Mouse (Mus musculus): ENCODE measurements around the gene Tcap. TPM values are rescaled to one million over a fixed set of nuclear protein-coding genes. Genes with fewer than 3 reads are reported as not detected.

The Tcap gene
- 1.3 and 2.3 TPM in 2 replicates for polyA plus RNA-seq (2014; fragmentation: Nextera tagmentation; extraction: Ambion mirVana)

DNA sequence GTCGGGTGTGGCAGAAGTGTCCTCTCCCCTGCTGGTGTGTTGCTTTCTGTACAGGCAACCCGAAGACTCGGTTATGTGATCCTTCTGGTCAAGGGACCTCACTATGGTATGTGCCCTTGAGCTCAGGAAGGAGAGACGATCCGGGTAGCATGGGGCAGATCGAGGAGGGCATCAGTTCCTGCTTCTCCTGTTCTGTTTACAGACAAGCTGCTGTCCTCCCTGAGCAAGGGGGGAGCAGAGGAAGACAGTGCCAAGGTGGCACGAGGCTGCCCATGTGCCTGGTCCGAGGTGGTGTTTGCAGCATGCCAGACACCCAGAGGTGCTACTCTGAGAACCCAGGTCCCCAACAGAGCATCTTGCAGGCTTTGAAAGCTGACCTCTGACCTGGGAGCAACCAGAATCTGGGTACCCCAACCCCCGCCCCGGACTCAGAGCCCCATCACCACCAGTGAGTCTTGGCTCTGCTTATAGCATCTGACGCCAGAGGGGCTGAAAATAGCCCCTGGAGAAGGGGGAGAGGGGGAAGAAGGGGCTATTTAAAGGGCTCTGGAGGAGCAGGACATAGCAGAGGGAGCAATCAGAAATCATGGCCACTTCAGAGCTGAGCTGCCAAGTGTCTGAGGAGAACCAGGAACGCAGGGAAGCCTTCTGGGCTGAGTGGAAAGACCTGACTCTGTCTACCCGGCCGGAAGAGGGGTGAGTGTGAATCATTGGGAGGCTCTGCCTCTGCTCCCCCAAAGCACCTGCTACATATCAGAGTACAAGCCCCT is at the start of gene Tcap:
Gene Tcap, plus strand, starts transcription at position 551 of the 770 bp plus-strand sequence.
- Histone ChIP-seq H3K4me3 (ENCODE audit: low read length) (no peak within 1 kb of the TSS), H3K36me3 (ENCODE audit: control insufficient read depth, insufficient read depth, low read length) (peaks cover 26% of the 10 kb centered on the region), H3K4me2 (replicated peaks; ENCODE audit: low read depth, low read length) (no peak within 1 kb of the TSS), H3K9ac (ENCODE audit: low read depth, low read length) (0 out of 2 replicates have a peak within 1 kb of the TSS, but pooled peaks have one; percentile 12), H3K27ac (ENCODE audit: low read depth, low read length) (peak within 1 kb of the TSS; percentile 69), H3K9me3 (ENCODE audit: control insufficient read depth, low read length) (no peaks in the 10 kb centered on the region), H3K27me3 (ENCODE audit: control insufficient read depth, insufficient read depth, low read length) (peaks cover 23% of the 10 kb centered on the region), H3K4me1 (ENCODE audit: control insufficient read depth, insufficient read depth, low read length) (peaks cover 3% of the 10 kb centered on the region; the same call in 1 of the 2 replicates)
- 47% methylated on average over 14 of the region's 14 CpGs for WGBS
- peak; percentile 21 for ATAC-seq (ENCODE audit: low FRiP score, low TSS enrichment)

DNA sequence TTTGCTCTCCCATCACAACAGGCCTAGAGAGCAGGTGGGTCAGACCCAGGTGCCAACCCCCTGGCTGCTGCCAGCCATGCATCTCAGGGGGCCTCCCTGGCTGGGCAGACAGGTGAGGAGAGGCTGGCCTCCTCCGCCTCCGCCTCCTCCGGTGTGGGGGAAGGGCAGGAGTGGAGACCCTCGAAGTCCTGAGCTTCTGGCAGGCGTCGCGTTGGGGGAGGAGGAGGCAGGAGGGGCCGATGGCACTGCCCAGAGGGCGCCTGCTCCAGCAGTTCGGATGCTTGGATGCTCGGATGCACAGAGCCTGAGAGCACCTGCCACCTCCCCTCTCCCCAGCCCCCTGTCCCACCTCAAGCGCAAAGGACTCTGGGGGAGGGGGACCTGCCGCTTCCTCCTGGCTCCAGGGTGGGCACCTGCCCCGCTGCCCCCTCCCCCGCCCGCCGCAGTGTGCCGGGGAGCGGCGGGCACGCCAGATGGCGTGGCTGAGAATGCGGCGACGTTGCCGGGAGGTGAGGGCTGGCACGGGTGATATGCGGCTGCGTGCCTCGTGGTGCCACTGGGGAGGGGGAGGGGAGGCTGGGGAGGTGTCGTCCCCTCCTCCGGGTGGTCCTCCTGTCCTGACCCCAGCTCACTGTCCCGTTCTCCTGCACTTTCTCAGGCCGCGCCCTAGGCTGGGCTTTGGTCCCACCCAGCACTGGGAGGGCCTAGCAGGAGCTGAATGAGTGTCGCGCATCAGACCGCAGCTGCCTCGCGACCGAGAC is 49.5 kb upstream of the Tcap start:
- Histone ChIP-seq H3K9me3 (ENCODE audit: control insufficient read depth, low read length) (no peaks in the 10 kb centered on the region), H3K4me2 (replicated peaks; ENCODE audit: low read depth, low read length) (peak overlapping the region; percentile 44), H3K9ac (ENCODE audit: low read depth, low read length) (no peak overlapping the region), H3K36me3 (ENCODE audit: control insufficient read depth, insufficient read depth, low read length) (no peaks in the 10 kb centered on the region), H3K4me3 (ENCODE audit: low read length) (peak overlapping the region; percentile 27), H3K27ac (ENCODE audit: low read depth, low read length) (no peak overlapping the region), H3K4me1 (ENCODE audit: control insufficient read depth, insufficient read depth, low read length) (peaks cover 14% of the 10 kb centered on the region), H3K27me3 (ENCODE audit: control insufficient read depth, insufficient read depth, low read length) (peaks cover 99% of the 10 kb centered on the region)
- ATAC-seq (ENCODE audit: low FRiP score, low TSS enrichment), result peak; percentile 26; the same call in 1 of the 2 replicates
- WGBS, result 4% methylated on average over 38 of the region's 41 CpGs

DNA sequence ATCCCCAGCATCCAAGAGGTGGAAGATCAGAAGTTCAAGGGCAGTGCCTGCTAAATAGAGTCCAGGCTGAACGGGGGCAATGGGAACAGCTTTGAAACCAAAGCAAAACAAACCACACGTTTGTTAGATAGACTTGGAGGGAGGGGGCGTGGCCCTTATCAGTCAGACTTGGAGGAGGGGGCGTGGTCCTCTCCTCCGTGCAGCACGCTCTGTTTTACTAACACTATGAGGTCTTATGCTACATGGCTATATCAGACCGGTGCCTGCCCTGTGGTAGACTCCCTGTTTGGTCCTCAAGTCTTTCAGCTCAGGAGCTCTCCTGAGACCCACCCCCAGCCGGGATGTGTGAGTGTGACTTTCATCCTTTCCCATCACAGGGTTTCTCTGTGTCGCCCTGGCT is 48.4 kb upstream of the Tcap start:
- Histone ChIP-seq H3K36me3 (ENCODE audit: control insufficient read depth, insufficient read depth, low read length) (no peaks in the 10 kb centered on the region), H3K9ac (ENCODE audit: low read depth, low read length) (no peak overlapping the region), H3K27ac (ENCODE audit: low read depth, low read length) (no peak overlapping the region), H3K4me1 (ENCODE audit: control insufficient read depth, insufficient read depth, low read length) (peaks cover 23% of the 10 kb centered on the region), H3K4me2 (replicated peaks; ENCODE audit: low read depth, low read length) (no peak overlapping the region), H3K27me3 (ENCODE audit: control insufficient read depth, insufficient read depth, low read length) (peaks cover 99% of the 10 kb centered on the region), H3K4me3 (ENCODE audit: low read length) (no peak overlapping the region), H3K9me3 (ENCODE audit: control insufficient read depth, low read length) (no peaks in the 10 kb centered on the region)
- no peak for ATAC-seq (ENCODE audit: low FRiP score, low TSS enrichment)
- 6% methylated on average over 9 of the region's 9 CpGs for WGBS

DNA sequence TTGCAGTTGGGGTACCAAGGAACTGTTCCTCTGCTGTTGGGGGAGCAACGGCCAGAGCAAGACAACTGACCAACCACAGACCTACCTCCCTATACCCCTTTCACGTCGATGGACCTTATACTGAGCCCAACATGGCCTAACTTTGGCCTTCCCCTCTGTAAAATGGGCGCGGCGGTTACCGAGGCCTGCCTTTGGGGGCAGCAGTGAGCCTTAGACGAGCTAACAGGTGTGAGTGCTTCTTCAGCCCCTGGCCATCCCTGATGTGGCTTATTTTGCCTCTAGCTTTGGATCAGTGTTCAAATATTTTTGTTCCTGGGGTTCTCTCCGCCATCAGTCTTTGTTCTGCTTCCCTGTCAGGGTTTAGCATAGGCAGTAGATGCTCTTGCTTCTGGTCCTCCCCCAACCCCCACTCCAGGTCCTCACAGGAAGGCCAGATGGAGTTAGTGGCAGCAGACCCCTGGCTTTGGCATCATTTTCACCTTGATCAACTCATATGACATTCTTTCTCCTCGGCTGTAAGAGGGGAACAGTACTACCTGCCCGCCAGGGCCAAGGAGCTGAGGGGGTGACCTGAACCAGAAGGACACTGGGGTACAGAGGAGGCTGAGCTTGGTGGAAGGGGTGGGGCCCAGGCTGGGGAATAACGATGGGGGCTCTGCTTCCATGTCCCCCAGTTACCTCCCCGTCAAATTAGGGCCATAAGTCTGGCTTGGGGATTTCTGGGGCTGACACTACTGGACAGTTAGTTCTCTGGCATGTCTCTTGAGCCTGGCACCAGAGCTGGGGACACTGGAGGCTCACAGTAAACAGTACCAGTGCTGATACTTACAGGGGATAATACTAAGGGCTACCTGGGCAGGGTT is 47.1 kb upstream of the Tcap start:
- Histone ChIP-seq H3K4me2 (replicated peaks; ENCODE audit: low read depth, low read length) (no peak overlapping the region), H3K9ac (ENCODE audit: low read depth, low read length) (no peak overlapping the region), H3K27me3 (ENCODE audit: control insufficient read depth, insufficient read depth, low read length) (peaks cover 97% of the 10 kb centered on the region), H3K4me3 (ENCODE audit: low read length) (no peak overlapping the region), H3K4me1 (ENCODE audit: control insufficient read depth, insufficient read depth, low read length) (peaks cover 23% of the 10 kb centered on the region), H3K9me3 (ENCODE audit: control insufficient read depth, low read length) (no peaks in the 10 kb centered on the region), H3K36me3 (ENCODE audit: control insufficient read depth, insufficient read depth, low read length) (no peaks in the 10 kb centered on the region), H3K27ac (ENCODE audit: low read depth, low read length) (no peak overlapping the region)
- ATAC-seq (ENCODE audit: low FRiP score, low TSS enrichment), result no peak
- 17% methylated on average over 13 of the region's 13 CpGs for WGBS

DNA sequence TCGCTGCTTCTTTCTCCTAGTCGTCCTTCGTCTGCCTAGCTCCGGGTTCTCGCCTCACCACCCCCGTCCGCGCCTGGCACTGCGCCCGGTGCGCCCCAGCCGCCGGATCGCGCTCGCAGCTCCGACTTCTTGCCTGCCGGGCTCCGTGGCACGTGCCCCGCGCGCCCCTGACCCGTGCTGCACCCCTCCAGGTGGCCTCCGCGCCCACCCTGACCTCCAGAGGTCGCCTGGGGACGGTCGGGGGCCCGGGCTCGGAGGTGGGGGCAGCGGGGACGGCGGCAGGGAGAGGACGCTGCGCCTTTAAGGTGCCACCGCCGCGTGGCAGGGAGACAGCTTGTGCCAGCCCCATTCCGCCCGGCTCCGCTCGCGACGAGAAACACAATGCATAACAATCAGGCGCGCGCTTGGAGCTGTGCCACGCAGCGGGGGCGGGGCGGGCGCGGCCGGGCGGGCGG is 45.1 kb upstream of the Tcap start:
- H3K4me3 ChIP-seq (ENCODE audit: low read length), result peak overlapping the region; percentile 55
- WGBS, result under 1% methylated on average over 38 of the region's 57 CpGs
- peak overlapping the region; percentile 52; the same call in 1 of the 2 replicates for H3K9ac ChIP-seq (ENCODE audit: low read depth, low read length)
- H3K27me3 ChIP-seq (ENCODE audit: control insufficient read depth, insufficient read depth, low read length), result peaks cover 91% of the 10 kb centered on the region
- no peaks in the 10 kb centered on the region for H3K36me3 ChIP-seq (ENCODE audit: control insufficient read depth, insufficient read depth, low read length)
- H3K9me3 ChIP-seq (ENCODE audit: control insufficient read depth, low read length), result no peaks in the 10 kb centered on the region
- no peak overlapping the region for H3K27ac ChIP-seq (ENCODE audit: low read depth, low read length)
- no peak for ATAC-seq (ENCODE audit: low FRiP score, low TSS enrichment)
- H3K4me2 ChIP-seq (replicated peaks; ENCODE audit: low read depth, low read length), result peak overlapping the region; percentile 98
- H3K4me1 ChIP-seq (ENCODE audit: control insufficient read depth, insufficient read depth, low read length), result peaks cover 29% of the 10 kb centered on the region

DNA sequence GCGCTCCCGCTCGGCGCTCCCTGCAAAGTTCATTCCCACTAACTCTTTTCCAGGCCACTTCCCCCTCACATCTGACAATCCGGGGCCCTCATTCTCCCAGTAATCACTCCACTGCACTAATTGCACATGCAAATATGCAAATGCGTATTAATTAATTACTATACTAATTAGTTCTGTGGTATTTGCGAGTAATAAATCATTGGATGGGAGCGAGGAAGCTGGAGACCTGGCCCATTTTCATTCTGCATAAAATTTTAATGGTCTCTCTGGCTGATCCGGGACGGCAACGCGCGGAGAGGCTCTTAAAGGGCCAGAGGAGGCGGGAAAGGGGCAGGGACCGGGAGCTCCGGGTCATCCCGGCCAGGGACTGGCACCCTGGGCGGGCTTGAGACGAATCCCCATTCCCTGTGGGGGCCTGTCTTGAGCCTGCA is 44.5 kb upstream of the Tcap start:
- H3K4me1 ChIP-seq (ENCODE audit: control insufficient read depth, insufficient read depth, low read length), result peaks cover 29% of the 10 kb centered on the region
- no peaks in the 10 kb centered on the region for H3K36me3 ChIP-seq (ENCODE audit: control insufficient read depth, insufficient read depth, low read length)
- no peaks in the 10 kb centered on the region for H3K9me3 ChIP-seq (ENCODE audit: control insufficient read depth, low read length)
- WGBS, result 1% methylated on average over 19 of the region's 19 CpGs
- H3K4me2 ChIP-seq (replicated peaks; ENCODE audit: low read depth, low read length), result peak overlapping the region; percentile 98
- H3K9ac ChIP-seq (ENCODE audit: low read depth, low read length), result peak overlapping the region; percentile 52; the same call in 1 of the 2 replicates
- ATAC-seq (ENCODE audit: low FRiP score, low TSS enrichment), result no peak
- H3K27me3 ChIP-seq (ENCODE audit: control insufficient read depth, insufficient read depth, low read length), result peaks cover 85% of the 10 kb centered on the region
- peak overlapping the region; percentile 55 for H3K4me3 ChIP-seq (ENCODE audit: low read length)
- no peak overlapping the region for H3K27ac ChIP-seq (ENCODE audit: low read depth, low read length)

DNA sequence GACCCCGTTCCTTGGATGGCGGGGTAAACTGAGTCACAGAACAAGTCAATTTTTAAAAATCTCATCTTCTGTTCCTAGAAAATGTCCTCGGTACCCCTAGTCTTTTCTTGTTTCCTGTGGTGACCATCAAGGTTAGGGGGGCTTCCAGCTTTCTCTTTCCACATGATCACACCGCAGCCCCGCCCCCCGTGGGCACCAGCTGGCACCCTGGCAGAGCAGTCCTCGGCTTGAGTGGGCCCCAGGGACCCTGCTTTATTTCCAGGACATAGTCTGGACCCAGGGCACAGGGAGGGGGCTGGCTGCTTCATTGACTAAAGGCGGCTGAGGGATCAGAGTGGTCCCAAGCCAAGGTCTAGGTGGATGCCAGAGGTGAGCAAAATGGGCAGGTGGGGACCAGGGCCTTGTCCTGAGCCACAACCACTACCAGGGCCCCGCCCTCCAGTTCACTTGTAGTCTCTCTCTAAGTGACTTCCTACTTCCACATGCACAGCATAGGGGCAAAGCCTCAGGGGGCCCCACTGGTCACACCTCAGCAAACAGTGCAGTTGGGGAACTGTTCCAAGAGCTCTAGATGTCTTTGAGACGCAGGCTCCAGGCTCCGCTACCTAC is 43.8 kb upstream of the Tcap start:
- ATAC-seq (ENCODE audit: low FRiP score, low TSS enrichment), result no peak; the same call in 1 of the 2 replicates
- no peaks in the 10 kb centered on the region for H3K9me3 ChIP-seq (ENCODE audit: control insufficient read depth, low read length)
- no peaks in the 10 kb centered on the region for H3K36me3 ChIP-seq (ENCODE audit: control insufficient read depth, insufficient read depth, low read length)
- H3K27ac ChIP-seq (ENCODE audit: low read depth, low read length), result no peak overlapping the region
- no peak overlapping the region for H3K9ac ChIP-seq (ENCODE audit: low read depth, low read length)
- 6% methylated on average over 11 of the region's 11 CpGs for WGBS
- peaks cover 22% of the 10 kb centered on the region; the same call in 1 of the 2 replicates for H3K4me1 ChIP-seq (ENCODE audit: control insufficient read depth, insufficient read depth, low read length)
- H3K4me3 ChIP-seq (ENCODE audit: low read length), result peak overlapping the region; percentile 55; the same call in 1 of the 2 replicates
- peak overlapping the region; percentile 98; the same call in 1 of the 2 replicates for H3K4me2 ChIP-seq (replicated peaks; ENCODE audit: low read depth, low read length)
- peaks cover 78% of the 10 kb centered on the region for H3K27me3 ChIP-seq (ENCODE audit: control insufficient read depth, insufficient read depth, low read length)

DNA sequence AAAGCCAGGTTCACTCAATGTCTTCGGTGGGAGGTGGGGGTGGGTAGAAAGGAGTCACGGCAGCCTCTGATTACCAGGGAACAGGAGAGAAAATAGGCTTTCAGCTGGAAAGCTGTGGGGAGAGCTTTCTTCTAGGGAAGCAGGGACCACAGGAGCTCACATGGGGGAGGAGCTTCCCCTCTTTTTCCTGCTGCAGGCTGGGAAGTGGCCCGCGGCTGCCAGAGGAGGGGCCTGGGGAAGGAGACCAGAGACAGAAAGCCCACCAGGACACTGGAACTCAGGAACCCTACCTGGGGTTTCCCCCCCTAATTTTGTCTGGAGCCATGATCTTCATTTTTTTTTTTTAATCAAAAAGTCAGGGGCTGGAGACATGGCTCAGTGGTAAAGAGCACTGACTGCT is 43.0 kb upstream of the Tcap start:
- Histone ChIP-seq H3K4me1 (ENCODE audit: control insufficient read depth, insufficient read depth, low read length) (peaks cover 22% of the 10 kb centered on the region; the same call in 1 of the 2 replicates), H3K9me3 (ENCODE audit: control insufficient read depth, low read length) (no peaks in the 10 kb centered on the region), H3K27me3 (ENCODE audit: control insufficient read depth, insufficient read depth, low read length) (peaks cover 76% of the 10 kb centered on the region), H3K4me2 (replicated peaks; ENCODE audit: low read depth, low read length) (no peak overlapping the region), H3K4me3 (ENCODE audit: low read length) (no peak overlapping the region), H3K9ac (ENCODE audit: low read depth, low read length) (no peak overlapping the region), H3K36me3 (ENCODE audit: control insufficient read depth, insufficient read depth, low read length) (no peaks in the 10 kb centered on the region), H3K27ac (ENCODE audit: low read depth, low read length) (no peak overlapping the region)
- under 1% methylated on average over 4 of the region's 4 CpGs for WGBS
- ATAC-seq (ENCODE audit: low FRiP score, low TSS enrichment), result no peak

Data from kidney, embryonic 14.5 days (tissue).